Mouse (Mus musculus) liver, embryonic 14.5 days (tissue): Measurements from ENCODE around the gene Rita1. TPM values are rescaled to one million over a fixed set of nuclear protein-coding genes. Genes with fewer than 3 reads are reported as not detected.
A peak's percentile ranks its signal among the peaks of the same experiment; 100 is the strongest.

Experiments
- ATAC-seq: fragments of 200-750 bp; cut with Nextera tagmentation; 2 replicates; pipeline ENCODE4 v1.8.0; 2017; ENCODE audit warnings: moderate number of reproducible peaks, mild to moderate bottlenecking, moderate library complexity; ENCODE audit not compliant: insufficient read depth
- DNase-seq, 3 experiments: peaks; one replicate each; pipeline ENCODE4 v3.0.0-alpha.2; 2012 to 2013; ENCODE audit warnings: low read depth in 3 of 3, low spot score in 3 of 3
- H3K27ac ChIP-seq: fragments of 300-500 bp; sonication (generic); 2 replicates; pipeline ENCODE4 v1.5.1; 2014; ENCODE audit warnings: moderate library complexity, mild to moderate bottlenecking, control low read depth, inconsistent platforms
- H3K27me3 ChIP-seq: fragments of 300-500 bp; sonication (generic); 2 replicates; pipeline ENCODE4 v1.6.1; 2014; ENCODE audit warnings: mild to moderate bottlenecking, low read length, moderate library complexity; ENCODE audit not compliant: control insufficient read depth, insufficient read depth
- H3K36me3 ChIP-seq: fragments of 300-500 bp; sonication (generic); replicated peaks from 2 replicates; pipeline ENCODE4 v1.6.1; 2014; ENCODE audit warnings: low read depth; ENCODE audit not compliant: control insufficient read depth, insufficient read depth
- H3K4me1 ChIP-seq, 2 experiments: fragments of 200-500 bp in 1 of 2; fragments of 300-500 bp in 1 of 2; sonication (generic) in 1 of 2; replicated peaks; 2 replicates each; pipeline ENCODE4 v1.6.1; 2012 to 2014; ENCODE audit warnings: antibody characterized with exemption in 1 of 2, inconsistent platforms in 1 of 2, low read length in 1 of 2; ENCODE audit not compliant: control insufficient read depth in 2 of 2, insufficient read depth in 2 of 2
- H3K4me2 ChIP-seq: fragments of 300-500 bp; sonication (generic); 2 replicates; pipeline ENCODE4 v1.6.1; 2014; ENCODE audit warnings: low read depth, mild to moderate bottlenecking, control low read depth, moderate library complexity
- H3K4me3 ChIP-seq, 2 experiments: fragments of 200-500 bp in 1 of 2; fragments of 300-500 bp in 1 of 2; sonication (generic) in 1 of 2; 2 replicates each; pipeline ENCODE4 v1.5.1; 2012 to 2014; ENCODE audit warnings: low read depth in 2 of 2, low read length in 2 of 2, mild to moderate bottlenecking in 2 of 2, control low read depth in 1 of 2, inconsistent platforms in 1 of 2, moderate library complexity in 1 of 2; ENCODE audit not compliant: insufficient read depth in 1 of 2
- H3K9ac ChIP-seq: fragments of 300-500 bp; sonication (generic); replicated peaks from 2 replicates; pipeline ENCODE4 v1.6.1; 2014; ENCODE audit warnings: mild to moderate bottlenecking, control low read depth, moderate library complexity
- H3K9me3 ChIP-seq: fragments of 300-500 bp; sonication (generic); 2 replicates; pipeline ENCODE4 v1.6.1; 2016; ENCODE audit warnings: low read length, mixed read lengths; ENCODE audit not compliant: control insufficient read depth
- CTCF ChIP-seq: IDR thresholded peaks from 2 replicates; pipeline ENCODE4 v1.5.1; 2016; ENCODE audit warnings: antibody characterized with exemption, low read depth, control low read depth
- EP300 ChIP-seq: IDR thresholded peaks from 2 replicates; pipeline ENCODE4 v1.6.1; 2016; ENCODE audit warnings: antibody characterized with exemption, low read depth
- WGBS: fragments of 180-500 bp; shearing (Covaris S2); extraction: QIAGEN DNeasy Blood & Tissue Kit; methylation state at CpG from one replicate; pipeline ENCODE4 v1.1.7; 2014; ENCODE audit not compliant: insufficient replicate concordance; 5-methylcytosine and 5-hydroxymethylcytosine counted together
- polyA plus RNA-seq, 2 experiments: library from polyadenylated mRNA; depleted of rRNA in 1 of 2; stranded (reverse) in 1 of 2; unstranded in 1 of 2; fragments of >200 nt; fragmentation: Nextera tagmentation in 1 of 2; extraction: Ambion mirVana in 1 of 2; gene quantifications; 2 replicates each; pipeline versions ENCODE4 v1.2.1 to v1.2.3; 2012 to 2014

The Rita1 gene
- polyA plus RNA-seq, 2 experiments, result 2.1 to 5.2 TPM

DNA sequence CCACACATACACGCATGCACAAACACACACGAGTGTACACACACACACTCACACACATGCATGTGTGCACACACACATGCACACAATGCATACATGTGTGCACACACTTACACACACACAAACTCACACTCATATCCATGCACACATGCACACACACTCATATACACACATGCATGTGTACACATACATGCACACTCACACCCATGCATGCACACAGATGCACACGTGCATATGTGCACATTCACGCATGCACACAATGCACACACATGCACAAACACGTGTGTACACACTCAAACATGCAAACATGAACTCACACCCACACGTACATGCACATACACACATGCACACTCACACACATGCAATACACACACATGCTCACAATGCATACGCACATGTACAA is 27.7 kb upstream of the Rita1 start:
- no peak overlapping the region for H3K4me2 ChIP-seq
- TF ChIP-seq EP300 (no peak), CTCF (no peak)
- WGBS, result 68% methylated on average over 7 of the region's 7 CpGs
- H3K36me3 ChIP-seq, result no peaks in the 10 kb centered on the region
- ATAC-seq, result no peak
- DNase-seq, result no peak
- H3K27ac ChIP-seq, result no peak overlapping the region
- H3K9ac ChIP-seq, result no peak overlapping the region
- H3K27me3 ChIP-seq, result peaks cover 2% of the 10 kb centered on the region; the same call in 1 of the 2 replicates
- H3K4me3 ChIP-seq, result no peak overlapping the region
- H3K4me1 ChIP-seq, result no peaks in the 10 kb centered on the region
- no peaks in the 10 kb centered on the region for H3K9me3 ChIP-seq

DNA sequence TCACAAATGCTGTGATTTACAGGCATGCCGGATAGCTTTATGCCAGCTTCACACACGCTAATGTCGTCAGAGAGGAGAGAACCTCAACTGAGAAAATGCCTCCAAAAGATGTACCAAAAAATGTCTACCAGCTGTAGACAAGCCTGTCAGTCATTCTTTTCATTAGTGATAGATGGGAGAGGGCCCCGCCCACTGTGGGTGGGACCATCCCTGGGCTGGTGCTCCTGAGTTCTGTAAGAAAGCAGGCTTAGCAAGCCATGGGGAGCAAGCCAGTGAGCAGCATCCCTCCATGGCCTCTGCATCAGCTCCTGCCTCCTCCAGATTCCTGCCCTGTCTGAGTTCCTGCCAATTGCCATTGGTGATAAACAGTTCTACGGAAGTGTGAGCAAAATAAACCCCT is 23.2 kb upstream of the Rita1 start:
- WGBS, result 73% methylated on average over 5 of the region's 5 CpGs
- no peak for DNase-seq
- H3K27me3 ChIP-seq, result peaks cover 3% of the 10 kb centered on the region
- no peaks in the 10 kb centered on the region for H3K36me3 ChIP-seq
- no peak overlapping the region for H3K4me2 ChIP-seq
- no peak overlapping the region for H3K27ac ChIP-seq
- H3K4me1 ChIP-seq, result no peaks in the 10 kb centered on the region
- H3K4me3 ChIP-seq, result no peak overlapping the region
- no peak for ATAC-seq
- H3K9ac ChIP-seq, result no peak overlapping the region
- peaks cover 3% of the 10 kb centered on the region for H3K9me3 ChIP-seq
- TF ChIP-seq CTCF (no peak), EP300 (no peak)

DNA sequence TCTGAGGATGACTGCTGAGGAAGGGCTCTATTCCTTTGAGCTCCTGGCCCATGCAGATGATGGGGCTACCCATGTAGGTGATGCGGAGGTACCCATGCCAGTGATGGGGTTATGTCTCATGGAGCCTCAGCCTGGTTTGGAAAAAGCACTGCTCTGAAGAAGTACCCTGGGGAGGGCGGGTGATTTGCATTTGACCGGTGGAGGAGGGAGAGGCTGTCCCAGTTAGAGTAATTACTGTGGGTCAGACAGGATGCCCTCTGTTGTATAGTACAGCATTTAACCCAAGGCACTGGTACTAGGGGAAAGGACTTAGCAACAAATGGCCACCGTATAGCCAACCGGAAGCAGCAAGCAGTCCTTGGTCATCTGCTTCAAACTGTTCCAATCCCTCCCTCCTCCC is 22.5 kb upstream of the Rita1 start:
- no peaks in the 10 kb centered on the region for H3K36me3 ChIP-seq
- WGBS, result 34% methylated on average over 5 of the region's 5 CpGs
- ATAC-seq, result no peak

DNA sequence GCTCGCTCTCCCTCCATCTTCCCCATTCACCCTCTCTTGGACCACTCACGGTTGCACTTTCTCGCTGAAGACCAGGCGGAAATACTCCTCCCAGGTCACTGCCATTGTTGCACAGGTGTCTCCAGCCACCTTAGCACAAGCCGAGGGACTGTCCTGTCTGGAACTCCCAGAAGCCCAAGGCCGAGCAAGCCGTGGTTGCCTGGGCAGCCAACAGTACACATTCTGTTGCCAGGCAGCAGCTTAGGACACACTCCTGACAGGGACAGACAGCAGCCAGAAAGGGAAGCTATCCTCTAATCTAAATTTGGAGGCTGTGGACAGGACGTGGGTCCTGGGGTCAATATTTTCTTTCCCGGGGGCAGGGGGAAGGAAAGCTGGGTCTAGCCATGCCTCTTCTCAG is 21.7 kb upstream of the Rita1 start, which contains the start of gene Cfap73:
Gene Cfap73 (minus strand): TSS at position 105 of the 400 bp plus-strand sequence.
- no peak for ATAC-seq
- H3K9me3 ChIP-seq, result peaks cover 3% of the 10 kb centered on the region
- no peak within 1 kb of the TSS for H3K9ac ChIP-seq
- H3K4me1 ChIP-seq, result no peaks in the 10 kb centered on the region
- no peak for DNase-seq
- no peak for TF ChIP-seq EP300
- no peak for TF ChIP-seq CTCF
- peaks cover 7% of the 10 kb centered on the region for H3K27me3 ChIP-seq
- H3K4me3 ChIP-seq, result no peak within 1 kb of the TSS
- 32% methylated on average over 9 of the region's 9 CpGs for WGBS
- no peaks in the 10 kb centered on the region for H3K36me3 ChIP-seq
- H3K4me2 ChIP-seq, result no peak within 1 kb of the TSS
- no peak within 1 kb of the TSS for H3K27ac ChIP-seq

More for the DNA sequence above, 22.5 kb upstream of the Rita1 start:
- Histone ChIP-seq H3K4me3 (no peak overlapping the region), H3K9ac (no peak overlapping the region), H3K9me3 (peaks cover 3% of the 10 kb centered on the region), H3K4me1 (no peaks in the 10 kb centered on the region), H3K27ac (no peak overlapping the region), H3K27me3 (peaks cover 7% of the 10 kb centered on the region), H3K4me2 (no peak overlapping the region)
- no peak for TF ChIP-seq CTCF
- no peak for TF ChIP-seq EP300
- DNase-seq, result no peak

DNA sequence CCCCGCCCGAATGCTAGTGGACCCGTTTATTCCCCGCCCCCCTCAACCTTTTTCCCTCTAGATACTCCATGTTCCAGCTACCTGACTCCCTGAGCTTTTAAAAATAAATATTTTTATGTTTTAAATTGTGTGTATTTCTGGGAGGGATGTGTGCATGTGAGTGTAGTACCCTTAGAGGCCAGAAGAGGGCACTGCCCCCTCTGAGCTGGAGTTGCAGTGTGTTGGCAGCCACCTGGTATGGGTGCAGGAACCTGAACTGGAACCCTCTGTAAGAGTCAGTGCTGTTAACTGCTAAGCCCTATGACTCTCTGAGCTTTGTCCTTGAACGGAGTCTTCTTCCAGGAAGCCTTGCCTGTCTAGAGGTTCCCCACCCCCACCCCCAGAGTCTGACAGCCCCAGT is 19.5 kb upstream of the Rita1 start:
- Histone ChIP-seq H3K4me3 (no peak overlapping the region), H3K27ac (no peak overlapping the region), H3K9ac (no peak overlapping the region), H3K4me1 (no peaks in the 10 kb centered on the region), H3K9me3 (peaks cover 3% of the 10 kb centered on the region), H3K27me3 (peaks cover 7% of the 10 kb centered on the region), H3K4me2 (no peak overlapping the region), H3K36me3 (no peaks in the 10 kb centered on the region)
- 80% methylated on average over 5 of the region's 5 CpGs for WGBS
- DNase-seq, result no peak
- no peak for TF ChIP-seq EP300
- peak; percentile 48 for TF ChIP-seq CTCF
- no peak for ATAC-seq
